Mouse (Mus musculus): ENCODE results near the gene Inca1. TPM values are rescaled to one million over a fixed set of nuclear protein-coding genes. Genes with fewer than 3 reads are reported as not detected.

Gene Inca1
- polyA plus RNA-seq, 1 experiment = 4.0 TPM

GRCm38 (mm10) chr11:70678092-70678491 is 21.9 kb downstream of the Inca1 start:
- Histone ChIP-seq H3K4me1 (ENCODE audit: control insufficient read depth, insufficient read depth, low read length) (peaks cover 4% of the 10 kb centered on the region), H3K27ac (ENCODE audit: insufficient read depth, low read length) (no peak overlapping the region), H3K4me3 (replicated peaks; ENCODE audit: insufficient read depth, low read depth, low read length) (no peak overlapping the region), H3K27me3 (ENCODE audit: control insufficient read depth, insufficient read depth, low read length) (no peaks in the 10 kb centered on the region)
- TF ChIP-seq CTCF (IDR thresholded peaks at IDR 0.05; ENCODE audit: borderline replicate concordance, insufficient read depth, low read depth, low read length) (no peak), POLR2A (IDR thresholded peaks at IDR 0.05; ENCODE audit: borderline replicate concordance, insufficient read depth, low read length) (no peak)
- WGBS = 78% methylated on average over 9 of the region's 9 CpGs
- DNase-seq = no peak

DNA sequence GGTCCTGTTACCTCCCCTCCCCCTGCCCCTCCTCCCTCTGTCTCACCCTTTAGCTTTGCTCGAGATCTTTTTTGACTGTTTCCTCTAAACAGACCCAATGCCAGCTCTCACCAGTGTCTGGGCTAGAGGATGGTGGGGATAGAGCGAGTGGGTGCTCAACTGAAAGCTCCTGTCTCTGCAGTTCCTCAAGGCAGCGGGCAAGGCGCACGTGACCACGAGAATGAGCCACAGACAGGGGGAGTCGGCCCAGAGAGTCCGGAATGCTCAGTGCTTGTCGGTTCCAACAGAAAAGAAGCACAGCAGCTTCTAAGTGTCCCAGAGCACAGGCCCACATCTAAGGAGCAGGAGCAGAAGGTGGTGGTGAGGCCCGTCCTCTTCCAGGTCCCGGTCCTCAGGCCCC is 25.5 kb downstream of the Inca1 start:
- TF ChIP-seq POLR2A (IDR thresholded peaks at IDR 0.05; ENCODE audit: borderline replicate concordance, insufficient read depth, low read length) (no peak), CTCF (IDR thresholded peaks at IDR 0.05; ENCODE audit: borderline replicate concordance, insufficient read depth, low read depth, low read length) (no peak)
- WGBS = 61% methylated on average over 11 of the region's 11 CpGs
- peaks cover 4% of the 10 kb centered on the region for H3K4me1 ChIP-seq (ENCODE audit: control insufficient read depth, insufficient read depth, low read length)
- peak in 1 of 2 experiments; percentile 17 for DNase-seq
- no peak overlapping the region for H3K27ac ChIP-seq (ENCODE audit: insufficient read depth, low read length)
- H3K27me3 ChIP-seq (ENCODE audit: control insufficient read depth, insufficient read depth, low read length) = no peaks in the 10 kb centered on the region
- no peak overlapping the region for H3K4me3 ChIP-seq (replicated peaks; ENCODE audit: insufficient read depth, low read depth, low read length)

DNA sequence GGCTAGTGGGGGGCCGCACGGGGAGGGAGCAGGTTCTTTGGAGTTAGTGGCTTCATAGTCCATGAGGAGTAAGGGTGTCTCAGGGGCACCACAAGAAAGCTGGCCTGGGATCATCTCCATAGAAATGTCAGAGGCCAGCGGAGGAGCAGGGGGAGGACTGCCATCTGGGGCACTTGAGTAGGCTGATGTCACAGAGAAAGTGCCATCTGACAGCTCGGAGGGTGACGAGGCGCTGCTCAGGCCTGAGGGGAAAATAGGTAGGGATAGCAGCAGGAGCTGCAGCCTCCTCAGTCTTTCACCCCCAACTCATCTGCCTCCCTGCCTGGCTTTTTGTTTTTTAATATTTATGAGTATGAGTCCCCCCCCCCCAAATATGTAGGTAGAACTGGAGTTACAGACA is 25.9 kb downstream of the Inca1 start:
- 0 out of 2 replicates have a peak overlapping the region, but pooled peaks have one; percentile 28 for H3K27ac ChIP-seq (ENCODE audit: insufficient read depth, low read length)

DNA sequence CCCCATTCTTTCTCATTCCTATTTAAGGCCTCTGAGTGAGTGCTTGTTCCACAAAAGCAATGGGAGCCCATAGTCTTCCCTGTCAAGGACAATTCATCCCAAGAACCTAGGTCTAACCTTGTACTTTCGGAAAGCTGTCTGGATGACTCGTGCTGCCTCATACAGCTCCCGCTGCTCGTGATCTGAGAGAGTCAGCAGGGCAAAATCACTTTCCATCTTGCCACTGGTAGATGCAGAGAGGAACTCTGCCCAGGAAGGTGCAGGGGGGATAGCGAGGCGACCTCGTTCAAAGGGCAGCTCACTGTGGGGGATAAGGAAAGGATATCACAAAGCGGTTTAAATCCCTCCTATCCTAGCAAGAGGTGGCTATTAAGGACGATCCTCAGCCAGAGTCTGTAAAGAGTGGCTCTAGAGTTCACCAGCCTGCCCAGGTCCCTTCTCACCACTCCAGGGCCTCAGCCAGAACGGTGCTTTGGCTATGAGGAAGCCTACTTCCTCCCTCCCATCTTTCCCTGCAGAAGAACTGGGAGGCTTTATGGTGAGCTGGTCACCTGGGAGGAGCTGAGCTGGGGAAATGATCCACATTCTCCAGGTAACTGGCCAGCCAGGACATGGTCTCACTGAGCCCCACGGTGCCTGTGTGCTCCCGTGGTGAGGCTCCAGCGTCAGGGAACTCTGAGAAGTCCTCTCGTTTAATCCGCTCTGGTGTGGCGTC is 28.5 kb downstream of the Inca1 start:
- 76% methylated on average over 16 of the region's 16 CpGs for WGBS
- no peaks in the 10 kb centered on the region for H3K27me3 ChIP-seq (ENCODE audit: control insufficient read depth, insufficient read depth, low read length)
- DNase-seq = peak in 1 of 2 experiments; percentile 21
- TF ChIP-seq POLR2A (IDR thresholded peaks at IDR 0.05; ENCODE audit: borderline replicate concordance, insufficient read depth, low read length) = no peak
- TF ChIP-seq CTCF (IDR thresholded peaks at IDR 0.05; ENCODE audit: borderline replicate concordance, insufficient read depth, low read depth, low read length) = no peak
- no peak overlapping the region for H3K4me3 ChIP-seq (replicated peaks; ENCODE audit: insufficient read depth, low read depth, low read length)
- no peak overlapping the region for H3K27ac ChIP-seq (ENCODE audit: insufficient read depth, low read length)
- H3K4me1 ChIP-seq (ENCODE audit: control insufficient read depth, insufficient read depth, low read length) = peaks cover 4% of the 10 kb centered on the region

More for the DNA sequence above, 25.9 kb downstream of the Inca1 start:
- peak in 1 of 2 experiments; percentile 27 for DNase-seq
- Histone ChIP-seq H3K27me3 (ENCODE audit: control insufficient read depth, insufficient read depth, low read length) (no peaks in the 10 kb centered on the region), H3K4me3 (replicated peaks; ENCODE audit: insufficient read depth, low read depth, low read length) (no peak overlapping the region), H3K4me1 (ENCODE audit: control insufficient read depth, insufficient read depth, low read length) (peaks cover 4% of the 10 kb centered on the region)
- 25% methylated on average over 6 of the region's 6 CpGs for WGBS
- TF ChIP-seq CTCF (IDR thresholded peaks at IDR 0.05; ENCODE audit: borderline replicate concordance, insufficient read depth, low read depth, low read length) (no peak), POLR2A (IDR thresholded peaks at IDR 0.05; ENCODE audit: borderline replicate concordance, insufficient read depth, low read length) (no peak)

DNA sequence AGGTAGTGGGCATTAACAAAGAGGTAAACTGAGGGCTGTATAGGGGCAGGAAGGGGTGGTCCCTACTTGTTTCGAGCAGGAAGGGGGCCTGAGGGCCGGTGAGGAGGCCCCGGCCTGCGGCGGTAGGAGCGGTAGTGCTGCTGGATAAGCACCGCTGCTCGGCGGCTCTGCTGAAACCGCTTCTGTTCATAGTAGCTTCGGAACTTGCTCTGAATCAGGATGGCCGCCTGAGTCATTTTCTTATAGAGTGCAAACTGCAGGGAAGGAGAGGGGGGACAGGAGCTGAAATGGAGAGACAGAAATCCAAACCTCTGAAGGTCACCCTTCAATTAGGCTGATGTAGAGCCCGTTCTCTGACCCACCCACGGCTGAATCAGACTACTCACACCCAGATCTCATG is 29.5 kb downstream of the Inca1 start:
- Histone ChIP-seq H3K4me3 (replicated peaks; ENCODE audit: insufficient read depth, low read depth, low read length) (peak overlapping the region; percentile 85), H3K27me3 (ENCODE audit: control insufficient read depth, insufficient read depth, low read length) (no peaks in the 10 kb centered on the region), H3K4me1 (ENCODE audit: control insufficient read depth, insufficient read depth, low read length) (peaks cover 4% of the 10 kb centered on the region), H3K27ac (ENCODE audit: insufficient read depth, low read length) (peak overlapping the region; percentile 77)
- peak in 1 of 2 experiments; percentile 49 for DNase-seq
- no peak for TF ChIP-seq POLR2A (IDR thresholded peaks at IDR 0.05; ENCODE audit: borderline replicate concordance, insufficient read depth, low read length)
- TF ChIP-seq CTCF (IDR thresholded peaks at IDR 0.05; ENCODE audit: borderline replicate concordance, insufficient read depth, low read depth, low read length) = no peak
- 23% methylated on average over 14 of the region's 14 CpGs for WGBS

- under 1% methylated on average over 31 of the region's 31 CpGs for WGBS
Measured at GRCm38 (mm10) chr11:70669582-70670345, 30.2 kb downstream of the Inca1 start.

GRCm38 (mm10) chr11:70668771-70669505 is 31.0 kb downstream of the Inca1 start, which contains the start of gene Spag7:
Spag7 (minus strand) TSS chr11:70669416.
- peak; percentile 98 to 100 for DNase-seq
- WGBS = under 1% methylated on average over 44 of the region's 44 CpGs
- TF ChIP-seq CTCF (IDR thresholded peaks at IDR 0.05; ENCODE audit: borderline replicate concordance, insufficient read depth, low read depth, low read length) (no peak), POLR2A (IDR thresholded peaks at IDR 0.05; ENCODE audit: borderline replicate concordance, insufficient read depth, low read length) (peak; percentile 82)
- Histone ChIP-seq H3K27ac (ENCODE audit: insufficient read depth, low read length) (peak within 1 kb of the TSS; percentile 92), H3K4me3 (replicated peaks; ENCODE audit: insufficient read depth, low read depth, low read length) (peak within 1 kb of the TSS; percentile 85), H3K4me1 (ENCODE audit: control insufficient read depth, insufficient read depth, low read length) (no peaks in the 10 kb centered on the region; the same call in 1 of the 2 replicates), H3K27me3 (ENCODE audit: control insufficient read depth, insufficient read depth, low read length) (no peaks in the 10 kb centered on the region)

More at GRCm38 (mm10) chr11:70669582-70670345, 30.2 kb downstream of the Inca1 start:
- peak; percentile 47; the same call in 1 of the 2 replicates for TF ChIP-seq CTCF (IDR thresholded peaks at IDR 0.05; ENCODE audit: borderline replicate concordance, insufficient read depth, low read depth, low read length)
- TF ChIP-seq POLR2A (IDR thresholded peaks at IDR 0.05; ENCODE audit: borderline replicate concordance, insufficient read depth, low read length) = 0 out of 2 replicates have a peak, but pooled peaks have one; percentile 21
- peak overlapping the region; percentile 85 for H3K4me3 ChIP-seq (replicated peaks; ENCODE audit: insufficient read depth, low read depth, low read length)
- peak; percentile 71 to 79 for DNase-seq
- peaks cover 4% of the 10 kb centered on the region for H3K4me1 ChIP-seq (ENCODE audit: control insufficient read depth, insufficient read depth, low read length)
- peak overlapping the region; percentile 77 for H3K27ac ChIP-seq (ENCODE audit: insufficient read depth, low read length)
- H3K27me3 ChIP-seq (ENCODE audit: control insufficient read depth, insufficient read depth, low read length) = no peaks in the 10 kb centered on the region

Data from cerebellum, adult 2 months (tissue).